Mouse (Mus musculus) urinary bladder, postnatal 14 days (tissue): Measurements from ENCODE around the gene Taf8.

ENCODE experiments used
- DNase-seq: peaks from one replicate; pipeline ENCODE4 v3.0.0; 2021; ENCODE audit warnings: low spot score

Taf8 gene

DNA sequence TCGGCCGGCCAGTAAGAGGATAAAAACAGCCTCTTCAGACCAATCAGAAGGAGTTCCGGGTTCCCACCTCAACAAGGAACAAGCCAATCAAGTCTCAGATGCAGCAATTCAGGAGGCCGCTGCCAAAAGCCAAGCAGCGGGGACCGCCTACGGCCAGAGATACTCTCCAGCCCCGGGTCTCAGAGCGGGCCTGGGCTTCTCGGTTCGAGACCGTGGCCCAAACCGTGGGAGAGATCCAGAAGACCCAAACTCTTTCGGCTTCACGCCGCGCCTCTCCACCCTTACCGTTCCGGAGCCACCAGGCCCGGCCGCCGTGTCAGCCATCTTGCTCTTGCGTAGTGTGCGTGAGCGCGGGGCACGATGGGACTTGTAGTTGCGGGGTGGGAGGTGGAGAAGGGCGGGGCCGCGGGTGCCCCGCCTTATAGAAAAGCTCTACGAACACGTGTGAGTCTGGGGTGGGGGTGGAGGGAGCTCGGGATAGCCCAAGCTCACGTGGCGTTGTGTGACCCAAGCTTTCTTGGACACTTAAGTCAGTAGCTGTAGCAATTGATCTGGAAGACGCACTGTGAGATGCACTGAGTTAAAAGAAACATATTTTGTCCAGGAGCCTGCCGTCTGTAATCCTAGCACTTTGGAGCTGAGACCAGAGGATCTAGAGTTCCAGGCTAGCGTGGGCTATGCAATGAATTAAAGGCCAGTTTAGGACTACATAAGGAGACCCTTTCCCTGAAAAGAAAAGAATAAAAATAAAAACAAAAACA, at the start of gene Taf8:
Gene Taf8 (minus strand): TSS at position 347 of the 761 bp plus-strand sequence.
- peak; percentile 93 for DNase-seq

DNA sequence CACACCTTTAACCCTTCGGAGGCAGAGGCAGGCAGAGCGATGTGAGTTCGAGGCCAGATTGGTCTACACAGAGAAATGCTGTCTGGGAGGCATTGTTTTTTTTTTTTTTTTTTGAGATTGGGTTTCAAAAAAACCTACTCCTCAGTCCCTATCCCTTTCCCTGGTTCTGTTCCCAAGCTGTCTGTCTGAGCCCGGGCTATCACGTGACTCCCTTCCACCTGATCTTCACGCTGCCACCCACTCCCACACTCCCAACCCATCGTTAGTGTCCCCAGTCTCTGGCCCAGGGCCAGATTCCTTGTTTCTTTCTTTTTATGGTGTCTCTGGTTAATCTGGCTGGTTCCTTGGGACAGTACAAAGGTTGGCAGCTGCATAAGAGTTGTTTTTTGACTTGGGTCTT, 49.0 kb upstream of the Taf8 start:
- no peak for DNase-seq

DNA sequence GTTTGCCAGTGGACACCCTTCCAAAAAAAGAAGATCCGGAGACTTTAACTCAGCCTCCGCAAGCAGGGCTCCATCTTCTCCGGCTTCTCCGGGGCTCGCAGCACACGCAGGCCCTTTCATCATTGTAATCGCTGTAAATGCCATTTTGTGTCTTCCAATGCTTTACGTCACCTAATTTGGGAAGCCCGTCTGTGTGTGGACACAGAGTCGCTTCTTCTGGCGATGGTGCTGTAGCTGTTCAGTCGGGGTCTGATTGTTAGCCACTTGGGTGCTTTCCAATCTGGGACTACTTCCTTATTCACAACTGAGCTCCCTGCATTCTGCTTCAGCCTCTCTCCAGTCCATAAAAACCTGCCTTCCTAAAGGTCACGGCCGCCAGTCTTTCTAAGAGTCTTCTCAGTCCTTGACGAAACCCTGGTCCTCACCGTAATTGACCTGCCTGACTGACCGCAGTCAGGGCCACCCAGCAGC, 43.8 kb upstream of the Taf8 start:
- no peak for DNase-seq

GRCm38 (mm10) chr17:47545154-47545553, 43.1 kb upstream of the Taf8 start:
- no peak for DNase-seq

DNA sequence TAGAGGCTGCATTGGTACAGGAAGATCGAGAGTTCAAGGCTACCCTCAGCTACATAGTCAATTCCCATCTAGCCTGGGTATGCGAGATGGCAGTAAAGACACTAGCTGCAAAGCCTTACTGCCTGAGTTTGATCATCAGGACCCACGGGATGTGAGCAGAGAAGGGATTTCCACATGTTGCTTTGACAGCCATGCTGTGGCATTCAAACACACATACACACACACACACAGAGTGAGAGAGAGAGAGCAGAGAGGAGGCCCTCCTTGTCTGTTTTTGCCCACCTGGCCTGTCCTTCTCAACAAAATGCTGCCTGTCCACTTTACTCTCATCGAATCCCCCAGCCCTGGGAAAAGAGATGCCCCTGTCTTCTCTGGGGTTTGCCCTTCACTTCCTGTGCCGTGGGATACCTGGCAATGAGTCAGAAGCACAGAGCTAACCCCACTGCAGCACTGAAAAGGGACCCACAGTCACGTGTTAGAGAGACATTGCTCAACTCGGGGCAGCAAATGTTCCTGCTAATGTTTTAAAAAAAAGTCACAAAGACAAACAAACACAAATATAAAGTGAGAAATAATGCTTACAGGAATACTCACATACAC, 41.1 kb upstream of the Taf8 start:
- no peak for DNase-seq

DNA sequence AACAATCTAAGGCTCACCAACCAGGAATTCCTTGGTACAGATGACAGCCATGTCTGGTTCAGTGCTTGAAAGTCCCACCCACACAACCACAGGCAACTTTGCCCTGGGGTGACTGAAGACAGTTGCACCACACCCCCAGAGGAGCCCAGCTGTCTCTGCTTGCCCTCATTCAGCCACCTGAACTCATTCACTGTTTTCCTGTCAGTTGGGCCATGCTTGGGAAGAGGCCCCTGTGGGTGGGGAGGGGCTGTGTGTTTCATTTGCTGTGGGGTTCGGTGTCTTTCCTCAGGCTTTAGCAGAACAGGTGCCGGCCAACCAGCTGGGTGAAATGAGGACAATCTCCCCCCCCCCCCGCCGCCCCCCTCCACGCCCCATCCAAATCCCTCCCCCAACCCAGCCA, 40.0 kb upstream of the Taf8 start:
- no peak for DNase-seq

DNA sequence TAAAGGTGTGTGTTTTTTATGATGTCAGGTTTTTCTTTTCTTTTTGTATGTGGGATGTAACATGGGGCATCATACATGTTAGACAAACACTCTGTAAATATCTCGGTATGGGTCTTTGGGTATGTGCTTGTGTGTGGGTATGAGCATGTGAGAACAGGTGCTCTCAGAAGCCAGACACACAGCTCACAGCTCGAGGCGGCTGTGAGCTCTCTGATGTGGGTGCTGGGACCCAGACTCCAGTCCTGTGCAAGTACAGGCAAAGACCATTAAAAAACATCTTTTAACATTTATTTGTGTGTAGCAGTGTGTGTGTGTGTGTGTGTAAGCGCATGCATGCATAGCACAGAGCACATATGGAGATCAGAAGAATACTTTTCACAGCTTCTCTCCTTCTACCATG, 37.0 kb upstream of the Taf8 start:
- DNase-seq = no peak

- no peak for DNase-seq
Observed at GRCm38 (mm10) chr17:47538049-47538448, 36.0 kb upstream of the Taf8 start.

GRCm38 (mm10) chr17:47535812-47536236, 33.7 kb upstream of the Taf8 start:
- DNase-seq = no peak

GRCm38 (mm10) chr17:47533691-47534090, 31.6 kb upstream of the Taf8 start:
- no peak for DNase-seq

- DNase-seq = no peak
Observed at GRCm38 (mm10) chr17:47532364-47532763, 30.3 kb upstream of the Taf8 start.

DNA sequence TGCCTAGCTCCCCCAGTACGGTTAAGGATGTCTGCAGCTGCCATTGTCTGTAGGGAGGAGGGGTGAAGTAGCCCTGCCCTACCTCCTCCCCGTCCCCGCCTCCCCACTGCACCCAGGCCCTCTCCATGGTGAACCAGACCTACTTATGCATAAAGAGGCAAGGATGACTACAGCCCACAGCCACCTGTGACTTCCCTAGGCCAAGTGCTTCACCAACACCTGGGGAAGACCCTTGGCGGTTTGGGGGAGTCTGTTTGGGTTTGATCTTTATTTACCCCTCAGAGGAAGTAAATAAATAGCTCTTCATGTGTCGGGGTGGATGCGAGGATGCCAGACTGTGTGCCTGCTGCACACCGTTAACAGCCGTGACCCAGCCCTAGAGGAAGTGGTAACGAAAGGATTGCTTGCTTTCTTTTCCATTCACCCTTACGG, 29.3 kb upstream of the Taf8 start:
- DNase-seq = no peak

DNA sequence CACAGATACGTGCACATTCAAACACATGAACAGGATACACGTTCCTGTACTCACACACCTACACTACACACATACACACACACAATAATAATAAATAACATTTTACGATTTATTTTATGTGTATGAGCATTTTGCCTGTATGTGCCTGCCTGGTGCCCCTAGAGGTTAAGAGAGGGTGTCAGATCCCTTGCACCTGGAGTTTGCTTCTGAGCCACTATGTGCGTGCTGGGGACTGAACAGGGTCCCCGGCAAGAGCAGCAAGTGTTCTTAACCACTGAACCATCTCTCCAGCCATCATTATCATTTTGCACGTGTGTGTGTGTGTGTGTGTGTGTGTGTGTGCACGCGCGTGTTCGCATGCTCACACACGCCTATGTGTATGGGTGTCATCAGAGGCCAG, 27.5 kb upstream of the Taf8 start:
- DNase-seq = no peak

- no peak for DNase-seq
Observed at GRCm38 (mm10) chr17:47528919-47529318, 26.8 kb upstream of the Taf8 start.

- DNase-seq = peak; percentile 41
Observed at GRCm38 (mm10) chr17:47527581-47528300, 25.6 kb upstream of the Taf8 start.

DNA sequence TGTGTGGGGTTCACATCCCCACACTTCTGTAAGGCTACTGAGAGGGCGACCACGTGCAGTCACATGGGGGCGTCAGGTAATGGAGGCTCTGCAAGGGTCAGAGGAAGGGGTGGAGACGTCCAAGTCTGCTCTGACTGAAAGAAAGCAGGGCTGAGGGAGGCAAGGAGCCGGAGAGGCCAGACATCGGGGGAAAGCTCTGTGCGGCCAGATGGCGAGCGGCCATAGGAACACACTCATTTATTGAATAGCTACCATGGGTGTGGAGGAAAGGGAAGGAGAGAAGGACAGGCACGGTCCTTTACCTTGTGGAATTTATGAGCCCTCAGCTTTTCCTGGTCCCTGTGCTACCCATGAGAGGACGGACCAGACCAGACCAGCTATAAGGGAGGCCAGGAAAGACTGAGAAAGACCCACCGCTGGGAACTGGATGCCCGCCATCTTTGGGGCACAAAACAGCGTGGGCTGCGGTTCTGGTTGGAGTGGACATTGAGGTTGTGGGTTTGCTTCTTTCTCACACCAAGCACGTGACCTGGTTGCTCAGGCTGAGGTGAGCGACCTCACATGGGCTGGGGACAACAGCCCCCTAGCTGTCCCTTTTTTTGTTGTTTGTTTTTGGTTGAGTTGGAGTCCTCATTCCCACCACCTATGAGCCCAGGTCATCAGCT, 24.9 kb upstream of the Taf8 start:
- peak; percentile 58 for DNase-seq

GRCm38 (mm10) chr17:47524991-47525390, 22.9 kb upstream of the Taf8 start:
- DNase-seq = no peak

DNA sequence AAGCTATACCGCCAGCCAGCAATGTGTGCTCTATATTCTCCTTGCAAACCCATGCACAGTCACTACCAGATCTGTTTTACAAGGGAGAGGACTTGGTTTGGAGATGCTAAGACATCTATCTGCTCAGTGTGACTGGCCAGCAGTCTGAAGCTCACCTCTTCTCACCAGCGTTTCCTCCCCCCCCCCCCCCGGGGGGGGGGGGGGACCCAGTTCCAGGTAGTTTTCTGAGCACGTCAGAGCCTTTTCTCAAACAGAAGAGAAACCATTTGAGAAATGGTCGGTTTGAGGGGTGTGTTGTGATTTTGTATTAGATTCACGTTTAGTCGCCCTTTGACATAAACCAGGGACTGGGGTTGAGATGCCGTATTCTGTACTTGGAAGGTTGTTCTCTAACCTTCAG, 22.0 kb upstream of the Taf8 start:
- no peak for DNase-seq

GRCm38 (mm10) chr17:47523211-47523682, 21.2 kb upstream of the Taf8 start:
- peak; percentile 48 for DNase-seq

DNA sequence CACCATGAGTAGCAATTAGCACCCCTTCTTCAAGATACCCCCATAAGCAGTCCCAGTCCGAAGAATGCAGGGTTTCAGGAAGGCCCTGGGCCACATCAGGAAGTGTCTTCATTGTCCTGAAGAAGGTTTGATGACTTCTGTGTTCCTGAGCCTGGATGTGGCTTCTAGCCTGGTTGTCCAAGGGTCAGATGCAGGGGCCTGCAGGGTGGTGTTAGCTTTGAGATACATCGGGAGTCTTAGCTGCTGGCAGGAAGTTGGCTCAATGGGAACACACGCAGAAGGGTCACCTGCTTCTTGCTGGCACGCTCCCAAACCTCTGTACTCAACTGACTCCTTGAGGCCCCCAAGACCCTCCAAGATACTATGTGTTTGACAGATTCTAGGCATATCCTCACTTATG, 20.4 kb upstream of the Taf8 start:
- no peak for DNase-seq

- peak; percentile 65 for DNase-seq
Observed at GRCm38 (mm10) chr17:47521551-47522258, 19.6 kb upstream of the Taf8 start.

DNA sequence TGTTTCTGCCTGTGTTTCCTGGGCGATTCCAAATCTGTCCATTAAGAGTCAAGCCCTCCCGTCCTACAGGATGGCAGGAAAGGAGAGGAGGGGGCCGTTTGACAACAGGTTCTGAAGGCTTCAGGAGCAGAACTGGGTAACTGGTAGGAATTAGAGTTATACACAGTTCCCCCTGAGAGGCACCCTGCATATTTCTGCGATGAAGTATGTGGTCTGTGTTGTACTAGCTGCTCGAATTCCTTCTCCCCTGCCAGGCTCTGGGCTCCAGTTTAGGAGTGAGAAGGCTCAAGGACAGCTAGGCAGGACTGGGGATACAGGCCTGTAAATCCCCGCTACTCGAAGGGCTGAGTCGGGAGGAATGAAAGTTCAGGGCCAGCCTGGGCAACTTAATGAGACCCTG, 16.1 kb upstream of the Taf8 start:
- DNase-seq = peak; percentile 46
